Mouse (Mus musculus) MEL (cell line): Measurements from ENCODE around the gene Klrb1c. TPM values are rescaled to one million over a fixed set of nuclear protein-coding genes. Genes with fewer than 3 reads are reported as not detected.
A peak's percentile ranks its signal among the peaks of the same experiment; 100 is the strongest.

Experiments used
- DNase-seq: peaks from one replicate; pipeline ENCODE4 v3.0.0; 2011; ENCODE audit warnings: low read depth, low spot score
- H3K27ac ChIP-seq: 2 replicates; pipeline ENCODE4 v1.5.1; 2012; ENCODE audit warnings: low read depth, mild to moderate bottlenecking, control low read depth, low read length, moderate library complexity; ENCODE audit not compliant: control insufficient read depth
- H3K27me3 ChIP-seq, 2 experiments: fragments of 150-350 bp in 1 of 2; sonication (generic) in 1 of 2; 2 replicates each; pipeline ENCODE4 v1.6.1; 2012; ENCODE audit warnings: low read length in 2 of 2, mild to moderate bottlenecking in 2 of 2, improper control_type of control experiment in 1 of 2, moderate library complexity in 1 of 2; ENCODE audit not compliant: insufficient read depth in 2 of 2, control insufficient read depth in 1 of 2
- H3K36me3 ChIP-seq, 2 experiments: 2 replicates each; pipeline ENCODE4 v1.6.1; 2012 to 2014; ENCODE audit warnings: low read length in 2 of 2, improper control_type of control experiment in 1 of 2, inconsistent platforms in 1 of 2, mild to moderate bottlenecking in 1 of 2; ENCODE audit not compliant: insufficient read depth in 2 of 2, control insufficient read depth in 1 of 2
- H3K4me1 ChIP-seq, 2 experiments: fragments of 150-350 bp in 1 of 2; sonication (generic) in 1 of 2; 2 replicates each; pipeline ENCODE4 v1.6.1; 2012; ENCODE audit warnings: low read length in 2 of 2, improper control_type of control experiment in 1 of 2, mild to moderate bottlenecking in 1 of 2; ENCODE audit not compliant: insufficient read depth in 2 of 2, control insufficient read depth in 1 of 2
- H3K4me3 ChIP-seq, 2 experiments: fragments of 150-350 bp in 1 of 2; sonication (generic) in 1 of 2; 2 replicates each; pipeline ENCODE4 v1.5.1; 2012; ENCODE audit warnings: low read depth in 2 of 2, low read length in 2 of 2, mild to moderate bottlenecking in 2 of 2, moderate library complexity in 2 of 2, control low read depth in 1 of 2, improper control_type of control experiment in 1 of 2; ENCODE audit not compliant: control insufficient read depth in 1 of 2, insufficient read depth in 1 of 2
- H3K79me2 ChIP-seq: 2 replicates; pipeline ENCODE4 v1.6.1; 2012; ENCODE audit warnings: mild to moderate bottlenecking, low read length, moderate library complexity; ENCODE audit not compliant: control insufficient read depth, poor library complexity, insufficient read depth
- H3K9ac ChIP-seq: 2 replicates; pipeline ENCODE4 v1.6.1; 2012; ENCODE audit warnings: low read depth, mild to moderate bottlenecking, control low read depth, low read length, moderate library complexity; ENCODE audit not compliant: control insufficient read depth, poor library complexity, severe bottlenecking
- H3K9me3 ChIP-seq: fragments of 150-350 bp; sonication (generic); replicated peaks from 2 replicates; pipeline ENCODE4 v1.6.1; 2012; ENCODE audit warnings: mild to moderate bottlenecking, low read length, improper control_type of control experiment, moderate library complexity; ENCODE audit not compliant: insufficient read depth
- BHLHE40 ChIP-seq: IDR thresholded peaks from 2 replicates; pipeline ENCODE4 v1.6.1; 2012; ENCODE audit warnings: low read depth, mild to moderate bottlenecking, inconsistent platforms, low read length, improper control_type of control experiment, borderline replicate concordance
- CHD1 ChIP-seq: IDR thresholded peaks from 2 replicates; pipeline ENCODE4 v1.6.1; 2012; ENCODE audit warnings: low read depth, mild to moderate bottlenecking, inconsistent platforms, low read length, improper control_type of control experiment
- CHD2 ChIP-seq: IDR thresholded peaks from 2 replicates; pipeline ENCODE4 v1.6.1; 2011; ENCODE audit warnings: low read length, improper control_type of control experiment
- CTCF ChIP-seq, 3 experiments: IDR thresholded peaks in 2 of 3; conservative IDR thresholded peaks in 1 of 3; 2 replicates each; pipeline ENCODE4 v1.5.1; 2011 to 2012; ENCODE audit warnings: low read length in 3 of 3, low read depth in 2 of 3, mild to moderate bottlenecking in 2 of 3, improper control_type of control experiment in 1 of 3, inconsistent platforms in 1 of 3, mixed read lengths in 1 of 3, moderate library complexity in 1 of 3; ENCODE audit not compliant: control insufficient read depth in 1 of 3, insufficient read depth in 1 of 3, poor library complexity in 1 of 3, severe bottlenecking in 1 of 3
- E2F4 ChIP-seq: IDR thresholded peaks from 2 replicates; pipeline ENCODE4 v1.6.1; 2011; ENCODE audit warnings: low read depth, low read length, improper control_type of control experiment, borderline replicate concordance
- EP300 ChIP-seq, 2 experiments: IDR thresholded peaks; 2 replicates each; pipeline ENCODE4 v1.6.1; 2011; ENCODE audit warnings: improper control_type of control experiment in 2 of 2, low read length in 2 of 2, low read depth in 1 of 2, mild to moderate bottlenecking in 1 of 2
- ETS1 ChIP-seq: IDR thresholded peaks from 2 replicates; pipeline ENCODE4 v1.6.1; 2012; ENCODE audit warnings: low read depth, mild to moderate bottlenecking, inconsistent platforms, low read length, improper control_type of control experiment, moderate library complexity
- GABPA ChIP-seq: IDR thresholded peaks from 2 replicates; pipeline ENCODE4 v1.6.1; 2012; ENCODE audit warnings: low read depth, mild to moderate bottlenecking, inconsistent platforms, low read length, improper control_type of control experiment, moderate library complexity
- MAFK ChIP-seq: IDR thresholded peaks from 2 replicates; pipeline ENCODE4 v1.6.1; 2011; ENCODE audit warnings: low read depth, mild to moderate bottlenecking, low read length, improper control_type of control experiment, borderline replicate concordance
- MAX ChIP-seq: IDR thresholded peaks from 2 replicates; pipeline ENCODE4 v1.6.1; 2011; ENCODE audit warnings: low read length, improper control_type of control experiment
- MEF2A ChIP-seq: IDR thresholded peaks from 2 replicates; pipeline ENCODE4 v1.6.1; 2014; ENCODE audit warnings: low read depth, mild to moderate bottlenecking, inconsistent platforms, low read length, improper control_type of control experiment; ENCODE audit not compliant: poor library complexity, insufficient replicate concordance, severe bottlenecking; ENCODE audit errors: extremely low read depth
- MXI1 ChIP-seq: IDR thresholded peaks from 2 replicates; pipeline ENCODE4 v1.6.1; 2011; ENCODE audit warnings: mild to moderate bottlenecking, low read depth, low read length, improper control_type of control experiment
- MYB ChIP-seq: IDR thresholded peaks from 2 replicates; pipeline ENCODE4 v1.6.1; 2011; ENCODE audit warnings: mild to moderate bottlenecking, low read depth, low read length, improper control_type of control experiment
- MYC ChIP-seq: IDR thresholded peaks from 2 replicates; pipeline ENCODE4 v1.6.1; 2011; ENCODE audit warnings: low read depth, mild to moderate bottlenecking, low read length, improper control_type of control experiment, moderate library complexity
- NRF1 ChIP-seq: IDR thresholded peaks from 2 replicates; pipeline ENCODE4 v1.6.1; 2014; ENCODE audit warnings: low read depth, mild to moderate bottlenecking, inconsistent platforms, low read length, improper control_type of control experiment, moderate library complexity; ENCODE audit not compliant: poor library complexity, insufficient read depth, severe bottlenecking
- POLR2A ChIP-seq, 2 experiments: IDR thresholded peaks; 2 replicates each; pipeline ENCODE4 v1.6.1; 2011 to 2012; ENCODE audit warnings: low read length in 2 of 2, mild to moderate bottlenecking in 2 of 2, control low read depth in 1 of 2, improper control_type of control experiment in 1 of 2, low read depth in 1 of 2, moderate library complexity in 1 of 2; ENCODE audit not compliant: control insufficient read depth in 1 of 2, insufficient read depth in 1 of 2, poor library complexity in 1 of 2
- POLR2AphosphoS2 ChIP-seq: IDR thresholded peaks from 2 replicates; pipeline ENCODE4 v1.6.1; 2011; ENCODE audit warnings: low read length, improper control_type of control experiment
- POLR2AphosphoS5 ChIP-seq: IDR thresholded peaks from 2 replicates; pipeline ENCODE4 v1.6.1; 2012; ENCODE audit warnings: low read depth, borderline replicate concordance, mild to moderate bottlenecking, inconsistent platforms, low read length, moderate library complexity, mixed read lengths
- RAD21 ChIP-seq: IDR thresholded peaks from 2 replicates; pipeline ENCODE4 v1.6.1; 2011; ENCODE audit warnings: mild to moderate bottlenecking, low read depth, low read length, improper control_type of control experiment
- RCOR1 ChIP-seq: IDR thresholded peaks from 2 replicates; pipeline ENCODE4 v1.6.1; 2012; ENCODE audit warnings: low read depth, mild to moderate bottlenecking, inconsistent platforms, low read length, improper control_type of control experiment
- SIN3A ChIP-seq: IDR thresholded peaks from 2 replicates; pipeline ENCODE4 v1.6.1; 2012; ENCODE audit warnings: low read length, improper control_type of control experiment, inconsistent platforms
- SMC3 ChIP-seq: IDR thresholded peaks from 2 replicates; pipeline ENCODE4 v1.6.1; 2011; ENCODE audit warnings: low read depth, low read length, improper control_type of control experiment
- TCF12 ChIP-seq: IDR thresholded peaks from 2 replicates; pipeline ENCODE4 v1.6.1; 2014; ENCODE audit warnings: low read depth, mild to moderate bottlenecking, inconsistent platforms, low read length, improper control_type of control experiment, moderate library complexity
- USF1 ChIP-seq: IDR thresholded peaks from 2 replicates; pipeline ENCODE4 v1.6.1; 2014; ENCODE audit warnings: low read depth, mild to moderate bottlenecking, inconsistent platforms, low read length, improper control_type of control experiment, moderate library complexity
- USF2 ChIP-seq, 2 experiments: IDR thresholded peaks; 2 replicates each; pipeline ENCODE4 v1.6.1; 2011 to 2012; ENCODE audit warnings: improper control_type of control experiment in 2 of 2, low read length in 2 of 2, borderline replicate concordance in 1 of 2, inconsistent platforms in 1 of 2, low read depth in 1 of 2, mild to moderate bottlenecking in 1 of 2; ENCODE audit not compliant: insufficient read depth in 1 of 2
- ZC3H11A ChIP-seq: IDR thresholded peaks from 2 replicates; pipeline ENCODE4 v1.6.1; 2012; ENCODE audit warnings: low read depth, mild to moderate bottlenecking, inconsistent platforms, low read length, improper control_type of control experiment
- ZKSCAN1 ChIP-seq: IDR thresholded peaks from 2 replicates; pipeline ENCODE4 v1.6.1; 2012; ENCODE audit warnings: low read depth, mild to moderate bottlenecking, inconsistent platforms, low read length, improper control_type of control experiment, moderate library complexity
- ZMIZ1 ChIP-seq: IDR thresholded peaks from 2 replicates; pipeline ENCODE4 v1.6.1; 2012; ENCODE audit warnings: low read depth, mild to moderate bottlenecking, inconsistent platforms, low read length, improper control_type of control experiment, moderate library complexity
- polyA plus RNA-seq, 2 experiments: library from polyadenylated mRNA; stranded (reverse) in 1 of 2; unstranded in 1 of 2; fragments of >175 nt in 1 of 2; fragments of >200 nt in 1 of 2; gene quantifications; 2 replicates each; pipeline versions ENCODE4 v1.2.1 to v1.2.4; 2012; ENCODE audit warnings: low replicate concordance in 2 of 2, low read depth in 1 of 2; ENCODE audit not compliant: insufficient read length in 2 of 2, insufficient read depth in 1 of 2, missing spikeins in 1 of 2
- total RNA-seq: library from RNA; depleted of rRNA; stranded (reverse); fragments of 300-350 nt; gene quantifications from 2 replicates; pipeline ENCODE4 v1.2.3, GENCODE M21; 2012; rRNA removed

The Klrb1c gene
- total RNA-seq: not detected in 2 replicates
- polyA plus RNA-seq: not detected

GRCm38 (mm10) chr6:128789115-128789514 is at the start of gene Klrb1c:
Gene Klrb1c (minus strand): TSS chr6:128789215.
- H3K79me2 ChIP-seq: no peaks in the 10 kb centered on the region
- no peaks in the 10 kb centered on the region for H3K4me1 ChIP-seq
- H3K27me3 ChIP-seq: no peaks in the 10 kb centered on the region
- H3K27ac ChIP-seq: no peak within 1 kb of the TSS
- H3K4me3 ChIP-seq: no peak within 1 kb of the TSS
- DNase-seq: no peak
- TF ChIP-seq CHD1 (no peak), MYB (no peak), ZC3H11A (no peak), POLR2AphosphoS5 (no peak), POLR2AphosphoS2 (no peak), ETS1 (no peak), POLR2A (IDR thresholded peaks at IDR 0.05; ENCODE audit: control insufficient read depth in 1 of 2, insufficient read depth in 1 of 2, low read depth in 1 of 2, low read length in 2 of 2, poor library complexity in 1 of 2) (no peak), RAD21 (no peak), USF2 (IDR thresholded peaks at IDR 0.05; ENCODE audit: borderline replicate concordance in 1 of 2, insufficient read depth in 1 of 2, low read depth in 1 of 2, low read length in 2 of 2) (no peak), BHLHE40 (no peak)
- TF ChIP-seq, all 39 proteins: peak for 0
- no peaks in the 10 kb centered on the region for H3K36me3 ChIP-seq
- no peak within 1 kb of the TSS for H3K9ac ChIP-seq
- no peaks in the 10 kb centered on the region for H3K9me3 ChIP-seq

GRCm38 (mm10) chr6:128837454-128838341 is 48.7 kb upstream of the Klrb1c start:
- peak; percentile 63 for DNase-seq
- Histone ChIP-seq H3K27ac (peak overlapping the region; percentile 37; the same call in 1 of the 2 replicates), H3K4me1 (peaks cover 0 to 11% of the 10 kb centered on the region in 2 experiments; a peak in 2 of 4 replicates)
- TF ChIP-seq GABPA: no peak
- TF ChIP-seq ETS1: no peak
- TF ChIP-seq MAFK: no peak
- no peak for TF ChIP-seq ZKSCAN1
- TF ChIP-seq MXI1: peak; percentile 32; the same call in 1 of the 2 replicates
- no peak for TF ChIP-seq SMC3
- no peak for TF ChIP-seq POLR2AphosphoS2
- no peak for TF ChIP-seq NRF1
- no peak for TF ChIP-seq CTCF (IDR thresholded peaks at IDR 0.05 in 2 of 3, conservative IDR thresholded peaks at IDR 0.05 in 1 of 3; ENCODE audit: control insufficient read depth in 1 of 3, insufficient read depth in 1 of 3, low read depth in 2 of 3, low read length in 3 of 3, poor library complexity in 1 of 3, severe bottlenecking in 1 of 3)
- no peak for TF ChIP-seq POLR2AphosphoS5
- TF ChIP-seq ZC3H11A: no peak
- no peak for TF ChIP-seq CHD2
- TF ChIP-seq USF1: no peak
- no peak for TF ChIP-seq MYC
- no peak for TF ChIP-seq RCOR1
- no peak for TF ChIP-seq RAD21
- TF ChIP-seq EP300 (IDR thresholded peaks at IDR 0.05; ENCODE audit: low read depth in 1 of 2, low read length in 2 of 2): no peak
- TF ChIP-seq ZMIZ1: no peak
- no peak for TF ChIP-seq E2F4
- no peak for TF ChIP-seq MEF2A
- no peak; the same call in 1 of the 2 replicates for TF ChIP-seq SIN3A
- no peak for TF ChIP-seq TCF12
- TF ChIP-seq MAX: no peak

More at GRCm38 (mm10) chr6:128837454-128838341, 48.7 kb upstream of the Klrb1c start:
- H3K9ac ChIP-seq: peak overlapping the region; percentile 69
- peak overlapping the region; percentile 72 to 86 for H3K4me3 ChIP-seq
- H3K79me2 ChIP-seq: no peaks in the 10 kb centered on the region; the same call in 1 of the 2 replicates
- H3K9me3 ChIP-seq: no peaks in the 10 kb centered on the region
- H3K27me3 ChIP-seq: peaks cover 0 to 2% of the 10 kb centered on the region in 2 experiments; a peak in 1 of 4 replicates
- H3K36me3 ChIP-seq: peaks cover 0 to 9% of the 10 kb centered on the region in 2 experiments; a peak in 2 of 4 replicates
